Mouse (Mus musculus) midbrain, embryonic 13.5 days (tissue): ENCODE measurements at regions not wholly inside any gene's neighbourhood (a gene's known extent, or its start where the extent isn't known, plus 50 kb on each side); places are given as distances from the start of the nearest gene placed in this dataset.

Source experiments
- ATAC-seq: fragments of 200-750 bp; cut with Nextera tagmentation; 2 replicates; pipeline ENCODE4 v1.8.0; 2017; ENCODE audit warnings: mild to moderate bottlenecking, moderate TSS enrichment, moderate library complexity
- H3K27ac ChIP-seq: fragments of 300-500 bp; sonication (generic); 2 replicates; pipeline ENCODE4 v1.5.1; 2015; ENCODE audit warnings: inconsistent platforms, mild to moderate bottlenecking, moderate library complexity
- H3K27me3 ChIP-seq: fragments of 300-500 bp; sonication (generic); 2 replicates; pipeline ENCODE4 v1.6.1; 2015; ENCODE audit warnings: mild to moderate bottlenecking, inconsistent platforms
- H3K36me3 ChIP-seq: fragments of 300-500 bp; sonication (generic); 2 replicates; pipeline ENCODE4 v1.6.1; 2015; ENCODE audit warnings: mild to moderate bottlenecking, inconsistent platforms
- H3K4me1 ChIP-seq: fragments of 300-500 bp; sonication (generic); replicated peaks from 2 replicates; pipeline ENCODE4 v1.6.1; 2015; ENCODE audit warnings: inconsistent platforms
- H3K4me2 ChIP-seq: fragments of 300-500 bp; sonication (generic); replicated peaks from 2 replicates; pipeline ENCODE4 v1.6.1; 2015; ENCODE audit warnings: moderate library complexity, mild to moderate bottlenecking, inconsistent platforms
- H3K4me3 ChIP-seq: fragments of 300-500 bp; sonication (generic); replicated peaks from 2 replicates; pipeline ENCODE4 v1.5.1; 2015; ENCODE audit warnings: mild to moderate bottlenecking, inconsistent platforms
- H3K9ac ChIP-seq: fragments of 300-500 bp; sonication (generic); replicated peaks from 2 replicates; pipeline ENCODE4 v1.6.1; 2015; ENCODE audit warnings: mild to moderate bottlenecking, inconsistent platforms
- H3K9me3 ChIP-seq: fragments of 300-500 bp; sonication (generic); 2 replicates; pipeline ENCODE4 v1.6.1; 2016; ENCODE audit warnings: mild to moderate bottlenecking, inconsistent platforms
- WGBS: fragments of 180-500 bp; shearing (Covaris S2); methylation state at CpG from one replicate; pipeline ENCODE4 v1.1.7; 2015; 5-methylcytosine and 5-hydroxymethylcytosine counted together

DNA sequence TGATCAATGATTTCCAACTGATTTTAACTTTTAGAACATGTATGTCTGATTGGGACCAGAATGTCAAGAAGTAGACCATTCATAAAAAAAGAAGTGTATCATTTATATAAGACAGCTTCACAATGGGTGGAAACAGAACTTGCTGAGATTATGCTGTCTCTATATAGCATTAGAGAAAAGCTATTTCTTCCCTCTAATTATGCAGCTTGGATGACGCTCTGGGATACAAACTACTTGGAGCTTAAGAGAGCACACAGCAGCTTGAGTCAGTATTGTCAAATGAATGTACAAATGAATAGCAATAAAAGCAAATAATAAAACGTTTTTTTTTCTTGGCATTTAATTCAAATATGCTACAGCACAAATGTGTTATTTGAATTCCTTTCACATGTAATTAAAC is 428.7 kb downstream of the Hace1 start:
- H3K4me3 ChIP-seq, result no peak overlapping the region
- no peaks in the 10 kb centered on the region for H3K36me3 ChIP-seq
- H3K27ac ChIP-seq, result no peak overlapping the region
- H3K27me3 ChIP-seq, result no peaks in the 10 kb centered on the region
- no peak overlapping the region for H3K4me2 ChIP-seq
- no peak overlapping the region for H3K9ac ChIP-seq
- 39% methylated on average over 2 of the region's 2 CpGs for WGBS
- ATAC-seq, result no peak
- no peaks in the 10 kb centered on the region for H3K9me3 ChIP-seq
- no peaks in the 10 kb centered on the region for H3K4me1 ChIP-seq

DNA sequence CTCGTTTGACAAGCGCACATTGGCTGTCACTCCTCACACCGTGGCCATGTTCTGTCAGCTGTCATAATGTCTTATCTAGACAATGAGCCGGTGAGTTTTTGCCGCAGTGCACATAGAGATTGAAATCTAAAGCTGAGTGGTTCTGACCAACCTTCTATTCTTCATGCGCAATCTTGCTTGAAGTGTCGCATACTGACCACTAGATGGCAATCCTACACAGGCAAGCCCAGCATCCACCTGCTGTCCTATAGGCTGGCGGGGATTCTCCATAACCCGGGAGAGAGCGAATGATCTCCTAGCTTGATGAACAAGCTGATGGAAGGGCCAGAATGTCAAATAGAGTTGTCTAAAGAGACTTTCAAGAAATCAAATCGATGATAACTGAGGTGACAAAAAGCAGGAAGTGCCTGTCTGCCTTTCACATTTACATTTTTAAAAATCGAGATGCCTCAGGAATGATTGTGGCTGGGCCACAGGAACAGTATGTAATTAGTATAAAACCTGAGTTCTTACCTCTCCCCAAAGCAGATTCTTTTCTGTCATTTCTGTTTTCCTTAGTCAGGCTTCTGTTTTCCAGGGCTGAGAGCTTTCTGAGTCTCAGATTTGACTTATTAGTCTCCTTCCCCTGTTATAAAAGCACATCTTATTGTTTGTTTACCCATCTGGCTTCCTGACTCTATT is 434.4 kb downstream of the Hace1 start:
- Histone ChIP-seq H3K27ac (no peak overlapping the region), H3K4me1 (0 out of 2 replicates have a peak, but pooled peaks cover 4% of the 10 kb centered on the region), H3K9ac (no peak overlapping the region), H3K27me3 (no peaks in the 10 kb centered on the region), H3K9me3 (no peaks in the 10 kb centered on the region), H3K4me2 (0 out of 2 replicates have a peak overlapping the region, but pooled peaks have one; percentile 13), H3K4me3 (no peak overlapping the region), H3K36me3 (no peaks in the 10 kb centered on the region)
- WGBS, result 21% methylated on average over 12 of the region's 12 CpGs
- peak; percentile 97 for ATAC-seq

DNA sequence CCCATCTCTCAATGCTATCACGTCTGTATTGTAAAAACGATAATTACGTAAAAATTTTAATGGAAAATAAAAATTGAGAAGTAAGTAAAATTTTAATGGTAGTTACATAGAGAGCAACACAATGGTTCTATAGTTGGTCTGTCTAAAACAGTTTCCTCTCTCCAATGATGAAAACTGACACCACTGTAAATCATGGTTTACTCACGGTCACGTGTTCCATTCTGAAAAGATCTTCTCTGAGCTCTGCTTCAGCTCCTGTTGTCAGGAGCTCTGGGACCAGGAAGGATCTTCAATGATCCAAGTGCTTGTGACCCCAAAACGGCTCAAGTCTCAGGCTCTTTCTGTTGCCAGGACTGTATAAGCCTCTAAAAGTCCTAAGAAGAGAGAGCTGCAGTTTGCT is 435.0 kb downstream of the Hace1 start:
- Histone ChIP-seq H3K9me3 (no peaks in the 10 kb centered on the region), H3K27me3 (no peaks in the 10 kb centered on the region), H3K4me3 (no peak overlapping the region), H3K4me1 (0 out of 2 replicates have a peak, but pooled peaks cover 4% of the 10 kb centered on the region), H3K4me2 (no peak overlapping the region), H3K36me3 (no peaks in the 10 kb centered on the region), H3K9ac (no peak overlapping the region), H3K27ac (no peak overlapping the region)
- WGBS, result 81% methylated on average over 6 of the region's 6 CpGs
- ATAC-seq, result no peak

DNA sequence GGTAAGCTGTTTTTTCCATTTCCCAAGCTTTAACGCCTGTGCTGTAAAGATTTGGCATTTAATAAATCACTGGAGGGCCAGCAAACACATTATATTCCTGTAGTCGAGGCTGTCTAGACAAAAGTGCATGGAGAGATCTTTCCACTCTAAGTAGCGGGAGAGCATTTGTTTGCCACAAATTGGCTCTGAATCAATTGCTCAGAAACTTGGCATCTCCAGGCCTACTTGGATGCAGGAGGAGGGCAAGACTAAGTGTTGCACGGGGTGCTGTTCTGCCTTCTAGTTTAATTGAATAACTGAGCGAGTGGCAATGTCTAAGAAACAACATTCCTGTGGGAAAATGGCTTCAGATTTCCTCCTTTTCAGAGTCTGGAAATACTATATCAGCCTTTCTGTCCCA is 438.7 kb downstream of the Hace1 start:
- Histone ChIP-seq H3K4me3 (no peak overlapping the region), H3K4me1 (0 out of 2 replicates have a peak, but pooled peaks cover 4% of the 10 kb centered on the region), H3K27me3 (no peaks in the 10 kb centered on the region), H3K36me3 (no peaks in the 10 kb centered on the region), H3K27ac (no peak overlapping the region), H3K4me2 (no peak overlapping the region), H3K9me3 (no peaks in the 10 kb centered on the region), H3K9ac (no peak overlapping the region)
- whole genome bisulfite sequencing, result 60% methylated on average over 5 of the region's 5 CpGs
- ATAC-seq, result no peak

DNA sequence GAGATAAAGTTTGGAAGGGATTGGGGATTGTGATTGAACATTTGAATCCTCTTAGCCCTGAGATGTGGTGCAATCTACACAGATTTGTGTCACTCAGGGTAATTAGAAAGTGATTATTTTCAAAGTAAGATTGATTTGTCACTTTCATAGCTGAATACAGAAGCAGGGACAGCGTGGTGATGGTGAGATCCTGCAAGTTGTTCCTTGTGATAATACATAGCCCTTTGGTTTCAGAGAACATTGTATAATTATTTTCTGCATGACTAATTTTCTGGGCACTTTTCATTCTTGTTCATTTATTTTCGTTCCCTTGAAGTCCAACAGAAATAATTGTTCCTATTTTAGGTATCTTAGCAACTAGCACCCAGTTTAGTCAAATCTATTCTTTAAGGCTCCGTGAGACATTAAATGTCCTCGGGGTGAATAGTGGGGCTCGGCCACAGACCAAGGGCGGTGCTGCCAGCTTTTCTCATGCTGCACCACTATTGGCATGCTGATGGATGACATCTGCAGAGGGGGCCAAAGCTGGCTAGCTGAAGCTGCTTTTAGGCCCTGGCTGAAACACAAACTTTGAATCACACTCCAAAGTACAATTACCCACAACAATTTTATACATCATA is 468.0 kb downstream of the Hace1 start:
- no peak overlapping the region for H3K4me3 ChIP-seq
- no peaks in the 10 kb centered on the region for H3K9me3 ChIP-seq
- H3K4me1 ChIP-seq, result peaks cover 32% of the 10 kb centered on the region
- H3K4me2 ChIP-seq, result no peak overlapping the region
- no peaks in the 10 kb centered on the region for H3K36me3 ChIP-seq
- no peaks in the 10 kb centered on the region for H3K27me3 ChIP-seq
- ATAC-seq, result peak; percentile 70
- WGBS, result 18% methylated on average over 6 of the region's 6 CpGs
- no peak overlapping the region for H3K27ac ChIP-seq
- H3K9ac ChIP-seq, result no peak overlapping the region

DNA sequence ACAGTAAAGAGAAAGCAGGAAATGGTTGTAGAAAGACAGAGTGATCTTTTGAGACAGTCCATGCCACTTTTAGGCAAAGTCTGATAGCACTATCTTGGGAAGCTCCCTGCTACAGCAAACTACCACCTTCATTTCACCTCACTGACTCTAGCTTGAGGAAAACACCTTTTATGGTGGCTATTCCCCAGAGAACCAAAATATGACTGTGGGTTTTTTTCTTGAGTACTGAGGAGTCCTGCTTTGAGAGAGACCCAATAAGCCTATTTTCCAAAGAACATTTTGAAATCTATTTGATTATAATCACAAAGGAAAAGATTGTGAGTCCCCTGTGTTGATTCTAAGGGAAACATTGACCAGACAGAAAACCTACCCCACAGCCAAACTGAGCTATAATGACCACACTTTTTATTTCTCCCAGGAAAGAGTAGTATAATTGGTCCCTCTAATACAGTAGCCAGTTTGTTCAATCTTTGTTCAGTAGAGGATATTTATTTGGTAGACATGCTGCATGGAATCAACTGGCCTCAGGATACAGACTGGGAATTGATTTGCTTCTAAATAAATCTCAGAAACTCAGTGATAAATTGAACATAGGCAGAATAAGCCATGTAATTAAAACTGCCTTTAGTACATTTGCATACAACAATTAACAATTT is 468.6 kb downstream of the Hace1 start:
- H3K4me2 ChIP-seq, result no peak overlapping the region

DNA sequence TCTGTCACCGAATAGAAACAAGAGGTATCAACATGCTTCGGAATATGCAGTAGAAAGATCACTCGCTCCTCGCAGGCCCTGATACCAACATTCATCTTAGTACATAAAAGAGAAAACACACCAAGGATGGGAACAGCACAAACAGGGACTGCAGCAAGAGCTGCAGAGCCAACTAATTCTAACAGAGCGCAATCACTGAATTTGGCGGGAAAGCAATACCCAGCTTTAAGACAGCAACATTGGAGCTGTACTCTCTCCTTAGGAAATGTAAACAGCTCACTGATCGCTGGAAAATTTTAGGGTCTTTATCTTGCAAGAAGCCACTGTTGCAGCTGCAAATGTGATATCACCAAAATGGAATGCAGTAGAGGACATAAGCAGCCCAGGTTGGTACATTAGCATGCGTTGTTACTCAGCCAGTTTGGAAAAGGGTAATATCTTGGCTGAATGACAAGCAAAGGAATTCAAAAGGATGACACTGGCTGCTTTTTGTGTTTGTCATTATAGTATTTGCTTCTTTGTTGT is 469.3 kb downstream of the Hace1 start:
- H3K27ac ChIP-seq, result peak overlapping the region; percentile 54
- no peaks in the 10 kb centered on the region for H3K27me3 ChIP-seq
- no peak overlapping the region for H3K4me3 ChIP-seq
- H3K4me1 ChIP-seq, result peaks cover 32% of the 10 kb centered on the region
- no peak for ATAC-seq
- 65% methylated on average over 8 of the region's 8 CpGs for WGBS
- no peak overlapping the region for H3K4me2 ChIP-seq
- H3K9me3 ChIP-seq, result no peaks in the 10 kb centered on the region
- H3K9ac ChIP-seq, result no peak overlapping the region
- no peaks in the 10 kb centered on the region for H3K36me3 ChIP-seq

More for the DNA sequence above, 468.6 kb downstream of the Hace1 start:
- Histone ChIP-seq H3K9ac (no peak overlapping the region), H3K4me1 (peaks cover 32% of the 10 kb centered on the region), H3K27ac (no peak overlapping the region), H3K27me3 (no peaks in the 10 kb centered on the region), H3K36me3 (no peaks in the 10 kb centered on the region), H3K4me3 (no peak overlapping the region), H3K9me3 (no peaks in the 10 kb centered on the region)
- peak; percentile 34; the same call in 1 of the 2 replicates for ATAC-seq

DNA sequence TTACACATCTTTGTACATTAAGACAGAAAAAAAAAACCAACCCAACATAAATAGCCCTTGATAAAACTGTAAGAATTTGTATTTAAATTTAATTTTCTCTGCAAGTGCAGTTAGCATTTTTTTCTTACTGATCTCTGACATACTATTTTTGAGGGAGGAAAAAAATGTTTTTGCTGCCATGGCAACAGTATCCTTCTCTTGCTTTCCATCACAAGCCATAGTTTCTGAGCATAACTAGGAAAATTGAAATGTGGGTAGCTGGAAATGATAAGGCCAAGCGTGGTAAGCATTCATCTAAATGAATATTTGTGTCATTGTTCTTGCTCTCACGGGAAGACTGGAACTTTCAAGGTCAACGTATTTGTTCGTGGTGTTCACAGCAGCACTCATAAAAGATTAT is 470.0 kb downstream of the Hace1 start:
- peaks cover 32% of the 10 kb centered on the region for H3K4me1 ChIP-seq
- no peak overlapping the region for H3K9ac ChIP-seq
- no peaks in the 10 kb centered on the region for H3K9me3 ChIP-seq
- H3K27me3 ChIP-seq, result no peaks in the 10 kb centered on the region
- no peak overlapping the region for H3K4me2 ChIP-seq
- no peak overlapping the region for H3K4me3 ChIP-seq
- H3K27ac ChIP-seq, result 0 out of 2 replicates have a peak overlapping the region, but pooled peaks have one; percentile 44
- WGBS, result 27% methylated on average over 4 of the region's 4 CpGs
- ATAC-seq, result no peak
- no peaks in the 10 kb centered on the region for H3K36me3 ChIP-seq

DNA sequence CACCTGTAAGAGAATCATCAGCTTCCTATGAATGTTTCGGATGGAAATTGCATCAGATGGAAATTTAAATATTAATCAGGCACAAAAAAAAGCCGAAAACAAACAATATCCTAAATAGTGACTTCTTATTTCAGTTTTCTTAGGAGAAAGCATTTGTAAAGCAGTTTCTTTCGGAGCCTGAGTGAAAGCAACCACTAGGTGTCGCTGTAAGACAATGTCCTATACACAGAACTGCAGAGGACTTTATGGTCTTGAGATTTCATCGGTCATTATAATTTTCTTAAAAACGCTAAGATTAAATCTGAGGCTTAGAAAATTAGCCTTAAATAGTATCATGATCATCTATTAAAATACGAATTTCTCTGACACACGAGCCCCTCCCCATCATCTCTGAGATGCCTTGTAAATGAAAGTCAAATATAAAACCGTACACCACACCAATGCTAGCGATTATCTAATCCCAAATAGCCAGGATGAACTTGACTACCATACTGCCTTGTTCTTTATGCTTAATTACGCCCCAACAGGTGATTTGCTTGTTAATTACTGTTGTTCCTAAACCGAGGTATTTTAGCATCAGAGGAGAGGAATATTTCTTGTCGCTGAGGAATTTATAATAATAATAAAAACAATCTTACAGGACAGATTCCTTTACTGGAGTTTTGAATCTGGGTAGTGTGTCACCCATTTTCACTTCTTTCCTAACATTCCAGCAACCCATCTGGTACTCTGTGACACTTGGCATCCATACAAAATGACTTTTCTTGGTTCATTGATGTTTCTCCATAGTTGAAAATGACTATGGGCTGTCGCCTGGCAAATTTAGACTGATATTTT is 480.0 kb downstream of the Hace1 start:
- H3K4me1 ChIP-seq, result no peaks in the 10 kb centered on the region
- no peak overlapping the region for H3K4me3 ChIP-seq
- H3K9me3 ChIP-seq, result no peaks in the 10 kb centered on the region
- no peak overlapping the region for H3K27ac ChIP-seq
- H3K9ac ChIP-seq, result no peak overlapping the region
- peak; percentile 67; the same call in 1 of the 2 replicates for ATAC-seq
- no peak overlapping the region for H3K4me2 ChIP-seq
- no peaks in the 10 kb centered on the region for H3K36me3 ChIP-seq
- H3K27me3 ChIP-seq, result no peaks in the 10 kb centered on the region
- WGBS, result 33% methylated on average over 14 of the region's 14 CpGs

GRCm38 (mm10) chr10:46058199-46058472 is 480.5 kb downstream of the Hace1 start:
- no peak overlapping the region for H3K4me2 ChIP-seq
- WGBS, result 78% methylated on average over 5 of the region's 5 CpGs
- H3K27me3 ChIP-seq, result no peaks in the 10 kb centered on the region
- H3K27ac ChIP-seq, result no peak overlapping the region
- no peak for ATAC-seq
- no peaks in the 10 kb centered on the region for H3K9me3 ChIP-seq
- no peak overlapping the region for H3K9ac ChIP-seq
- no peak overlapping the region for H3K4me3 ChIP-seq
- H3K4me1 ChIP-seq, result no peaks in the 10 kb centered on the region
- H3K36me3 ChIP-seq, result no peaks in the 10 kb centered on the region

GRCm38 (mm10) chr10:46059285-46059684 is 481.7 kb downstream of the Hace1 start:
- no peak for ATAC-seq
- H3K27ac ChIP-seq, result no peak overlapping the region
- H3K4me3 ChIP-seq, result no peak overlapping the region
- H3K36me3 ChIP-seq, result no peaks in the 10 kb centered on the region
- 81% methylated on average over 3 of the region's 3 CpGs for WGBS
- H3K9ac ChIP-seq, result no peak overlapping the region
- H3K4me1 ChIP-seq, result no peaks in the 10 kb centered on the region
- H3K9me3 ChIP-seq, result no peaks in the 10 kb centered on the region
- no peaks in the 10 kb centered on the region for H3K27me3 ChIP-seq
- H3K4me2 ChIP-seq, result no peak overlapping the region

DNA sequence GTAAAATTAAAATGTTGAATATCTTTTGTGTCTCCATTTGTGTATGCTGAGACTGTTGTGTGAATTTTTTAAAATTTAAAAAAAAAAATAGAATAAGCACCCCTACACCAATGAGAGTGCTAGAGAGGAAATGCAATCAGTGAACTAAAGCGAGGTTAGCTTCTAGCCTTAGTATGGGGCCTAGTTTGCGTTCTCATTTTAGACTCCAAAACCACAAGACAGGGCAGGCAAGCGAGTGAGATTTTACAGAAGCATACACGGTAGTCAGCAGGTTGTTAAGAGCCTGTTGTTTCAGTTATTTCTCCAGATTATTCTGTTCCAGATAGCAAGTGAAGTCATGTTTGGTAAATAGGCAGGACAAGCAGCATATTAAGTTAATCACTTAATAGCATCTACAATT is 486.2 kb downstream of the Hace1 start:
- ATAC-seq, result no peak

More for the DNA sequence above, 486.2 kb downstream of the Hace1 start:
- WGBS, result 97% methylated on average over 4 of the region's 4 CpGs
- Histone ChIP-seq H3K27ac (no peak overlapping the region), H3K36me3 (no peaks in the 10 kb centered on the region), H3K4me3 (no peak overlapping the region), H3K27me3 (no peaks in the 10 kb centered on the region), H3K4me1 (no peaks in the 10 kb centered on the region), H3K9me3 (no peaks in the 10 kb centered on the region), H3K9ac (no peak overlapping the region), H3K4me2 (no peak overlapping the region)
